Mouse (Mus musculus): Measurements from ENCODE around the gene Clgn. TPM values are rescaled to one million over a fixed set of nuclear protein-coding genes. Genes with fewer than 3 reads are reported as not detected.
"Not testable (repeated sequence)": the region's sequence is repeated elsewhere in the genome, so short reads cannot be mapped to it uniquely, and the experiment has no call there.

The Clgn gene
- polyA plus RNA-seq, 1 experiment from 2014 or later = 1.7 TPM

- no peak overlapping the region for H3K4me3 ChIP-seq
- H3K4me2 ChIP-seq (replicated peaks) = no peak overlapping the region
- H3K9ac ChIP-seq = no peak overlapping the region
- no peak for ATAC-seq (ENCODE audit: low FRiP score, low read depth)
- WGBS = 73% methylated on average over 11 of the region's 11 CpGs
- no peaks in the 10 kb centered on the region for H3K9me3 ChIP-seq
- H3K27me3 ChIP-seq = no peaks in the 10 kb centered on the region
- no peaks in the 10 kb centered on the region for H3K4me1 ChIP-seq
- no peaks in the 10 kb centered on the region for H3K36me3 ChIP-seq
- H3K27ac ChIP-seq = no peak overlapping the region
These were observed 36.6 kb downstream of the Clgn start for GRCm38 (mm10) chr8:83426104-83426759.

- no peak overlapping the region for H3K4me2 ChIP-seq (replicated peaks)
- H3K4me3 ChIP-seq = no peak overlapping the region
- H3K27ac ChIP-seq = no peak overlapping the region
- H3K9ac ChIP-seq = no peak overlapping the region
- no peaks in the 10 kb centered on the region for H3K27me3 ChIP-seq
- H3K9me3 ChIP-seq = no peaks in the 10 kb centered on the region
- no peaks in the 10 kb centered on the region for H3K36me3 ChIP-seq
- ATAC-seq (ENCODE audit: low FRiP score, low read depth) = no peak
- H3K4me1 ChIP-seq = no peaks in the 10 kb centered on the region
- WGBS = 76% methylated on average over 7 of the region's 7 CpGs
These were observed 37.3 kb downstream of the Clgn start for GRCm38 (mm10) chr8:83426949-83427348.

- 88% methylated on average over 3 of the region's 3 CpGs for WGBS
- H3K27me3 ChIP-seq; H3K4me2 ChIP-seq (replicated peaks); H3K4me3 ChIP-seq; H3K27ac ChIP-seq; ATAC-seq (ENCODE audit: low FRiP score, low read depth); H3K9me3 ChIP-seq; H3K4me1 ChIP-seq; H3K9ac ChIP-seq: not testable (repeated sequence)
- peaks cover 11% of the 10 kb centered on the region for H3K36me3 ChIP-seq
These were observed 39.0 kb downstream of the Clgn start for GRCm38 (mm10) chr8:83428621-83429020.

GRCm38 (mm10) chr8:83429071-83429524 is 39.4 kb downstream of the Clgn start:
- Histone ChIP-seq H3K27ac (no peak overlapping the region), H3K27me3 (no peaks in the 10 kb centered on the region), H3K4me2 (replicated peaks) (no peak overlapping the region), H3K9ac (no peak overlapping the region), H3K36me3 (peaks cover 16% of the 10 kb centered on the region), H3K4me1 (no peaks in the 10 kb centered on the region), H3K9me3 (no peaks in the 10 kb centered on the region), H3K4me3 (no peak overlapping the region)
- no peak for ATAC-seq (ENCODE audit: low FRiP score, low read depth)
- WGBS = 44% methylated on average over 4 of the region's 4 CpGs

- WGBS = 68% methylated on average over 1 of the region's 1 CpGs
These were observed 47.4 kb downstream of the Clgn start for GRCm38 (mm10) chr8:83437077-83437476.

GRCm38 (mm10) chr8:83441656-83442242 is 52.1 kb downstream of the Clgn start:
- Histone ChIP-seq H3K9me3 (no peaks in the 10 kb centered on the region), H3K36me3 (peaks cover 12% of the 10 kb centered on the region), H3K4me2 (replicated peaks) (peak overlapping the region; percentile 78), H3K4me1 (peaks cover 17% of the 10 kb centered on the region), H3K27me3 (no peaks in the 10 kb centered on the region), H3K27ac (peak overlapping the region; percentile 87), H3K4me3 (peak overlapping the region; percentile 82), H3K9ac (peak overlapping the region; percentile 94)
- WGBS = 2% methylated on average over 29 of the region's 29 CpGs
- ATAC-seq (ENCODE audit: low FRiP score, low read depth) = no peak

More at GRCm38 (mm10) chr8:83437077-83437476, 47.4 kb downstream of the Clgn start:
- H3K9me3 ChIP-seq = no peaks in the 10 kb centered on the region
- no peak overlapping the region for H3K4me2 ChIP-seq (replicated peaks)
- no peak for ATAC-seq (ENCODE audit: low FRiP score, low read depth)
- H3K36me3 ChIP-seq = peaks cover 34% of the 10 kb centered on the region
- no peak overlapping the region for H3K9ac ChIP-seq
- H3K4me3 ChIP-seq = no peak overlapping the region
- peaks cover 13% of the 10 kb centered on the region for H3K4me1 ChIP-seq
- H3K27me3 ChIP-seq = no peaks in the 10 kb centered on the region
- H3K27ac ChIP-seq = no peak overlapping the region

- H3K27ac ChIP-seq = peak overlapping the region; percentile 87
- no peaks in the 10 kb centered on the region for H3K27me3 ChIP-seq
- peak overlapping the region; percentile 94 for H3K9ac ChIP-seq
- H3K4me3 ChIP-seq = peak overlapping the region; percentile 82
- WGBS = 1% methylated on average over 64 of the region's 64 CpGs
- peak; percentile 100 for ATAC-seq (ENCODE audit: low FRiP score, low read depth)
- H3K4me1 ChIP-seq = peaks cover 17% of the 10 kb centered on the region
- H3K9me3 ChIP-seq = no peaks in the 10 kb centered on the region
- H3K36me3 ChIP-seq = peaks cover 7% of the 10 kb centered on the region
- H3K4me2 ChIP-seq (replicated peaks) = peak overlapping the region; percentile 78
These were observed 52.8 kb downstream of the Clgn start for GRCm38 (mm10) chr8:83442243-83443051.

- ATAC-seq (ENCODE audit: low FRiP score, low read depth) = no peak
- Histone ChIP-seq H3K36me3 (peaks cover under 1% of the 10 kb centered on the region; the same call in 1 of the 2 replicates), H3K27ac (peak overlapping the region; percentile 73; the same call in 1 of the 2 replicates), H3K4me1 (peaks cover 17% of the 10 kb centered on the region), H3K4me2 (replicated peaks) (peak overlapping the region; percentile 64), H3K27me3 (no peaks in the 10 kb centered on the region), H3K9me3 (no peaks in the 10 kb centered on the region), H3K4me3 (peak overlapping the region; percentile 82), H3K9ac (peak overlapping the region; percentile 59)
- WGBS = 29% methylated on average over 5 of the region's 5 CpGs
These were observed 53.4 kb downstream of the Clgn start for GRCm38 (mm10) chr8:83443052-83443400.

- WGBS = 70% methylated on average over 1 of the region's 1 CpGs
- Histone ChIP-seq H3K4me3 (no peak overlapping the region), H3K36me3 (no peaks in the 10 kb centered on the region), H3K27ac (no peak overlapping the region), H3K9me3 (no peaks in the 10 kb centered on the region), H3K4me2 (replicated peaks) (no peak overlapping the region), H3K4me1 (no peaks in the 10 kb centered on the region), H3K9ac (no peak overlapping the region), H3K27me3 (no peaks in the 10 kb centered on the region)
- no peak for ATAC-seq (ENCODE audit: low FRiP score, low read depth)
These were observed 60.3 kb downstream of the Clgn start for GRCm38 (mm10) chr8:83449960-83450359.

GRCm38 (mm10) chr8:83451056-83451455 is 61.4 kb downstream of the Clgn start:
- ATAC-seq (ENCODE audit: low FRiP score, low read depth) = no peak
- Histone ChIP-seq H3K4me2 (replicated peaks) (no peak overlapping the region), H3K9ac (no peak overlapping the region), H3K27me3 (no peaks in the 10 kb centered on the region), H3K4me3 (no peak overlapping the region), H3K27ac (no peak overlapping the region), H3K9me3 (0 out of 2 replicates have a peak, but pooled peaks cover 7% of the 10 kb centered on the region), H3K36me3 (no peaks in the 10 kb centered on the region), H3K4me1 (no peaks in the 10 kb centered on the region)
- WGBS = 21% methylated on average over 3 of the region's 3 CpGs

GRCm38 (mm10) chr8:83457121-83457520 is 67.5 kb downstream of the Clgn start:
- H3K4me2 ChIP-seq (replicated peaks) = no peak overlapping the region
- H3K9ac ChIP-seq = no peak overlapping the region
- H3K27ac ChIP-seq = no peak overlapping the region
- 0 out of 2 replicates have a peak, but pooled peaks cover 8% of the 10 kb centered on the region for H3K9me3 ChIP-seq
- no peaks in the 10 kb centered on the region for H3K4me1 ChIP-seq
- ATAC-seq (ENCODE audit: low FRiP score, low read depth) = no peak
- WGBS = 64% methylated on average over 6 of the region's 6 CpGs
- H3K4me3 ChIP-seq = no peak overlapping the region
- no peaks in the 10 kb centered on the region for H3K36me3 ChIP-seq
- no peaks in the 10 kb centered on the region for H3K27me3 ChIP-seq

- WGBS = 83% methylated on average over 14 of the region's 14 CpGs
- Histone ChIP-seq H3K4me1 (no peaks in the 10 kb centered on the region), H3K4me3 (no peak within 1 kb of the TSS), H3K36me3 (no peaks in the 10 kb centered on the region), H3K27ac (no peak within 1 kb of the TSS), H3K4me2 (replicated peaks) (no peak within 1 kb of the TSS), H3K9me3 (0 out of 2 replicates have a peak, but pooled peaks cover 8% of the 10 kb centered on the region), H3K9ac (no peak within 1 kb of the TSS), H3K27me3 (no peaks in the 10 kb centered on the region)
- no peak for ATAC-seq (ENCODE audit: low FRiP score, low read depth)
These were observed 68.6 kb downstream of the Clgn start, which contains the start of gene Scoc for GRCm38 (mm10) chr8:83458222-83458621. Gene Scoc, minus strand, starts transcription at chr8:83458391.

All from limb, embryonic 13.5 days (tissue).